Mouse (Mus musculus) embryonic fibroblast, embryonic 13.5 days (primary cell): ENCODE results near the gene Slc31a1. TPM values are rescaled to one million over a fixed set of nuclear protein-coding genes. Genes with fewer than 3 reads are reported as not detected.

Experiments
- H3K27ac ChIP-seq: 2 replicates; pipeline ENCODE4 v1.5.1; 2012; ENCODE audit warnings: low read length, control low read depth, inconsistent platforms; ENCODE audit not compliant: insufficient read depth
- H3K4me1 ChIP-seq: 2 replicates; pipeline ENCODE4 v1.6.1; 2011; ENCODE audit warnings: low read length; ENCODE audit not compliant: control insufficient read depth, insufficient read depth
- H3K4me3 ChIP-seq: 2 replicates; pipeline ENCODE4 v1.5.1; 2011; ENCODE audit warnings: mild to moderate bottlenecking, control low read depth, low read length; ENCODE audit not compliant: insufficient read depth
- CTCF ChIP-seq: IDR thresholded peaks from 2 replicates; pipeline ENCODE4 v1.5.1; 2011; ENCODE audit warnings: mild to moderate bottlenecking, control low read depth, low read length, moderate library complexity, borderline replicate concordance; ENCODE audit not compliant: insufficient read depth
- POLR2A ChIP-seq: IDR thresholded peaks from 2 replicates; pipeline ENCODE4 v1.6.1; 2011; ENCODE audit warnings: low read depth, mild to moderate bottlenecking, control low read depth, low read length, moderate library complexity
- polyA plus RNA-seq: library from polyadenylated mRNA; stranded (reverse); fragments of >200 nt; gene quantifications from 2 replicates; pipeline ENCODE4 v1.2.4, GENCODE M21; 2011; ENCODE audit warnings: low read depth; ENCODE audit not compliant: missing spikeins, insufficient read length

Slc31a1 gene
- polyA plus RNA-seq, 1 experiment: 46.7 TPM

DNA sequence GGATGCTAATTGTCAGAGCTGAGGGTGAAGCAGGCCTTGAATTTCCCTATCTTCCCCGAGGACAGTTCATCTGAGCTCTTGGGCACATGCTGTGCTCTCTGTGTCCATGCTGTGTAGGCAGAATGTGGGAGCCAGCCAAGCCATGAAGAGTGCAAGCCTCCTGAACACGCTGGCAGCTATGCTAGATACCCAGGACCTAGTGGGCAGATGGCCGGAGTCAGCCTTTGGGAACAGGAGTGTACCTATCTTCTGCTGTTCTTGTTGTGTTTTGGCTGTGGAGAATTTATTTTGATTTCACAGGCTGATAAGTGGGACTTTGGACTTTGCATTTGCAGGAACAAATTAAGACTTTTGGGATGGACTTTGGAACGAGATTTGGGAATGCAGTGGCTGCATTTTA lies 80.0 kb downstream of the Slc31a1 start:
- TF ChIP-seq CTCF (no peak), POLR2A (no peak)
- Histone ChIP-seq H3K27ac (no peak overlapping the region), H3K4me3 (no peak overlapping the region), H3K4me1 (peaks cover 3% of the 10 kb centered on the region)

DNA sequence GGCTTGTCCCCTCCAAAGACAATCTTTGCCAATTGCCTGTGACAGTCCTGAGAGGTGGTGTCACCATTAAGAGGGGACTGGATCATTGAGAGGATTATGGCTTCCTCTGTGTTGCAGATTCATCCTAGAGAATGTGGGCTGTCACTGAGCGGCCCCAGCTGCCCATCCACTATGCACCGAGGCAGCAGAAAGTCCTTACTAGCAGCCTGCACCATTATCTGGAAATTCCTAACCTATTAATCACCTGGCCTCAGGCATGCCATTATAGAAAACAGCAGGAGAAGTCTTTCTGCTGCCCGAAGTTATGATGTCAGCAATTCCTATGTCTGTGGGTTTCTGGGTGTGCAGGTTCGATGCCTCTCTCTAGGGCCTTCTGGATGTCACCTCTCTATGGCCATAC lies 80.5 kb downstream of the Slc31a1 start:
- H3K4me1 ChIP-seq: peaks cover 3% of the 10 kb centered on the region
- TF ChIP-seq POLR2A (no peak), CTCF (no peak)

More for the DNA sequence above, 80.5 kb downstream of the Slc31a1 start:
- no peak overlapping the region for H3K4me3 ChIP-seq
- no peak overlapping the region for H3K27ac ChIP-seq

Other genes starting within 250 kb of the Slc31a1 start
- gene Mup21, start 209.9 kb upstream of the Slc31a1 start, polyA plus RNA-seq: not detected in 2 replicates
- 10.9 and 12.7 TPM in 2 replicates for gene Zfp37, start 129.7 kb upstream of the Slc31a1 start, polyA plus RNA-seq
- gene Slc31a2, start 98.2 kb upstream of the Slc31a1 start, polyA plus RNA-seq: 10.4 and 13.9 TPM in 2 replicates
- 33.1 and 36.9 TPM in 2 replicates for gene Fkbp15, start 179 bp upstream of the Slc31a1 start, polyA plus RNA-seq
- 61.3 and 94.3 TPM in 2 replicates for gene Cdc26, start 47.9 kb downstream of the Slc31a1 start, polyA plus RNA-seq
- gene Prpf4, start 48.1 kb downstream of the Slc31a1 start, polyA plus RNA-seq: 12.1 and 14.1 TPM in 2 replicates
- not detected in 2 replicates for gene Rnf183, start 74.5 kb downstream of the Slc31a1 start, polyA plus RNA-seq
- 1.6 and 2.4 TPM in 2 replicates for gene Wdr31, start 110.2 kb downstream of the Slc31a1 start, polyA plus RNA-seq
- not detected in 2 replicates for gene Bspry, start 119.3 kb downstream of the Slc31a1 start, polyA plus RNA-seq
- 3.6 and 3.8 TPM in 2 replicates for gene Hdhd3, start 142.7 kb downstream of the Slc31a1 start, polyA plus RNA-seq
- 16.5 and 20.6 TPM in 2 replicates for gene Alad, start 159.2 kb downstream of the Slc31a1 start, polyA plus RNA-seq
- gene Pole3, start 164.3 kb downstream of the Slc31a1 start, polyA plus RNA-seq: 39.7 and 40.7 TPM in 2 replicates
- gene 4933430I17Rik, start 164.6 kb downstream of the Slc31a1 start, polyA plus RNA-seq: 0.39 TPM in 1 of 2 replicates, not detected in the other
- gene Rgs3, start 199.1 kb downstream of the Slc31a1 start, polyA plus RNA-seq: 38.0 and 44.0 TPM in 2 replicates